Mouse (Mus musculus) thymus, adult 18-20 months (tissue): ENCODE measurements around the gene Irf4.

ENCODE experiments used
- DNase-seq, 2 experiments: peaks; one replicate each; pipeline ENCODE4 v3.0.0; 2022; ENCODE audit warnings: mixed read lengths in 2 of 2

Gene Irf4

DNA sequence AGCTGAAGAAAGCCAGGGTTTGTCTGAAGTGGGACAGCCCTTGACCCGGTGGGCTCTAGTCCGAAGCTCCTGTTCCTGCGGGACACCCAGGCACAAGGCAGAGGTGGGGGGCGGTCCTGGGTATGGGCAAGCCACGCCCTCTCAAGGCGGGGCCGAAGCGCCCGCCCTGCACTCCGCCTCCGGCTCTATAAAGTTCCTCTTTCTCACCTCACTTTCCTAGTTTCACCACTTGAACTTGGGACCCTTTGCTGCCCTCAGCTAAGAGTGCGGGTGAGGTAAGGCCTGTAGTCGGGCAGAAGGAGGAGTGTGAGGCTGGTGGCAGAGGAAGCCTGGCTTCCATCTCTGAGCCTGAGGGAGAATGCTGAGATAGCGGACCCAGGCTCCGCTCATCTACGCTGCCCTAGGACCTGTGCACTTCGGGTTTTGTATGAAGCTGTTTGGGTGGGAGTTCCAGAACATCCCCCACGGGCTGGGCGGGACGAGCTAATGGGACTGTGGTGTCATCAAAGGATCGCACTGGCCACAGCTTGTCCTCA is at the start of gene Irf4:
Gene Irf4 (plus strand): TSS at position 206 of the 536 bp plus-strand sequence.
- DNase-seq: peak; percentile 62 to 73

DNA sequence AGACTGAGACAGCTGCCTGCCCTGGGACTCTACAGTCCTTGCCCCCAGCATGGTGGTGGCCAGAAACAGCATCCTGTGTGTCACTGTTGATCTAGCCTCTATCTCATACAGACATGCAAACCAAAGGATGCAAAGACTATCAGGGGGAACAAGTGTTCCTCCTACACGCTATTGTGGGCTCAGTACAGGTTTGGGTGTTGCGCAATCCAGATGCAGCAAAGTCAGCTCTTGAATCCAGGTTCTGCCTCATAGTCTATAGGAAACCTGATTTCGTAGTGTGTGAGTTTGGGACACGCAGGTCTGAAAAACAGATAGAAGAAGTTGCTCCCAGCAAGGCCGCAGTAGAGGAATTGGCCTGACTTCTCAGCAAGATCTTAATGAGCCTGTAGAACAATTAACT is 46.3 kb upstream of the Irf4 start:
- DNase-seq: no peak

DNA sequence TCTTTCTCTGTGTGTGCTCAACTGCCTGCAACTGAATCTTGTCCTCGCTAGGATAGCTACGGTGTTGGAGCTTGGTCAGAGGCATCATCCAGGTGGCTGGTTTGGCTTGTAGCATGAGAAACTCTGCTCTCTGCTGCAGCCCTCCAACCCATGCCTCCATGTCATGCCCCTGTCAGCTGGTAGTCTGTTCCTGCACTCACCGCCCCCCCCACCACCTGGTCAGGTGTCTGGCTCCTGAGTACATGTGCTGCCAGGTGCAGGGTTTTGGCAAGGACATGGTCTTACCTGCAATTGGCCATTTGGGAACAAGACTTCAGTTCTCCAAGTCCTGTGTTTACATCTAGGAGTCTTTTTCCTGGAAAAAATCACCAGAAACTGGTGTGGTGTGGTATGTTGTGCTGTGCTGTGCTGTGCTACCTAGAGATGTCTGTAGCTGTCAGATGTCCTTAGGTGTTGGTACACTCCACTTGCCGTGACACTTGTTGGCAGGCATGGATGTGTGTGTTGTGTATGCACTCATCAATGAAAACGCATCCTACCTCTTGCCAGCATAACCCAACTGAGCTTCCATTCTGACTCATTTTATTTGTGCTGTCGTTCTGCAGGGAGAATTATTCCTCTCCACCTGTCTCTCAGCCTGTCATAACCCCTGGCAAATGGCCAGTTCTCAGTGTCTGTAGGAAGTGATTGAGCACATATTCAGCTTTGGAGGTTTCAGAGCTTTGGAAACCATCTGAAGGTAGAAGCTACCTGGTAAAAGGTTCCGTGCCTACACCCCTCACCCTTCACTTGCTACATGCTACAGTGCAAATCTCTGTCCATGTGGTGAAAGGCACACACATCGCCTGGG is 44.6 kb upstream of the Irf4 start:
- DNase-seq: no peak

- DNase-seq: no peak
Measured at GRCm38 (mm10) chr13:30711066-30711465, 38.0 kb upstream of the Irf4 start.

DNA sequence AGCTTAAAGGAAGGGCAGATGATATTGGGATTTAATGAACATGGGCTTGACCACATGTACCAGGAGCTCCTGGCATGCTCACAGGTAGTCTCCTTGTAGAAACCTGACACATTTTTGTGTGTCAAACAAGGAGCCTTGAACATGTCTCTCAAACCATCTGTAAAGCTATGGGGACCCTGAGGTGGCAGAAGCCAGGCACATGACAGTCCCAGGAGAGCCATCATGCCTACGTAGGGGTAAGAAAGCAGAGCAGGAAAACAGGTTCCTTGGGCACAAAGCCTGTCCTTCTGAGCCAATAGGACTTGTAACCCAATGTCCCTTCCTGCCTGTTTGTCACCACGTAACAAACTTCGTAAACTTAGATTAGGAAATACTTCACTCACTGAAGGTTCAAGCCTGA is 37.3 kb upstream of the Irf4 start:
- DNase-seq: no peak

GRCm38 (mm10) chr13:30712280-30712679 is 36.7 kb upstream of the Irf4 start:
- DNase-seq: no peak

- DNase-seq: no peak
Measured at GRCm38 (mm10) chr13:30713621-30714020, 35.4 kb upstream of the Irf4 start.

- no peak for DNase-seq
Measured at GRCm38 (mm10) chr13:30714552-30714951, 34.5 kb upstream of the Irf4 start.

GRCm38 (mm10) chr13:30715060-30715459 is 34.0 kb upstream of the Irf4 start:
- DNase-seq: no peak

- no peak for DNase-seq
Measured at GRCm38 (mm10) chr13:30715573-30715972, 33.5 kb upstream of the Irf4 start.

- DNase-seq: no peak
Measured at GRCm38 (mm10) chr13:30716611-30717010, 32.4 kb upstream of the Irf4 start.

- no peak for DNase-seq
Measured at GRCm38 (mm10) chr13:30722601-30723000, 26.4 kb upstream of the Irf4 start.

DNA sequence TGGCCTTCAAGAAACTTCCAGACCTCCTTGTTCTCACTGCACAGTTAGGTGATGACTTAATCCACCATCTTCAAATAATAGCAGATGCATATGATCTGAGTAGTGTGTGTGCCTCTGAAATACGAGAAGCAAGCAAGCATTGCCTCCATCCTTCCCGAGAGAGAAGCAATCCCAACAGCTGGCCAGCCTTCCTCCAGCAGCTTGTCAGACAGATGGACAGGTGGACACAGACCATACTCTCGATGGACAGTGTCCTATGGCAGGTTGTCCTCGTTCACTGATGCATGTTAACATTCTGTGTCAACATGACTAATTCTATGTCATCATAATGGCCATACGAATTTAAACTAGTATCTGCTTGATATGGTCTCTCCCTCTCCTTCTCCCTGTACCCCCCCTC is 25.8 kb upstream of the Irf4 start:
- no peak for DNase-seq

GRCm38 (mm10) chr13:30723858-30724257 is 25.2 kb upstream of the Irf4 start:
- no peak for DNase-seq

- no peak for DNase-seq
Measured at GRCm38 (mm10) chr13:30724691-30725271, 24.2 kb upstream of the Irf4 start.

- DNase-seq: no peak
Measured at GRCm38 (mm10) chr13:30726879-30727278, 22.1 kb upstream of the Irf4 start.

GRCm38 (mm10) chr13:30728155-30728554 is 20.9 kb upstream of the Irf4 start:
- no peak for DNase-seq

GRCm38 (mm10) chr13:30729245-30729644 is 19.8 kb upstream of the Irf4 start:
- DNase-seq: no peak

- no peak for DNase-seq
Measured at GRCm38 (mm10) chr13:30730104-30730793, 18.8 kb upstream of the Irf4 start.

GRCm38 (mm10) chr13:30732709-30733445 is 16.1 kb upstream of the Irf4 start:
- DNase-seq: no peak

DNA sequence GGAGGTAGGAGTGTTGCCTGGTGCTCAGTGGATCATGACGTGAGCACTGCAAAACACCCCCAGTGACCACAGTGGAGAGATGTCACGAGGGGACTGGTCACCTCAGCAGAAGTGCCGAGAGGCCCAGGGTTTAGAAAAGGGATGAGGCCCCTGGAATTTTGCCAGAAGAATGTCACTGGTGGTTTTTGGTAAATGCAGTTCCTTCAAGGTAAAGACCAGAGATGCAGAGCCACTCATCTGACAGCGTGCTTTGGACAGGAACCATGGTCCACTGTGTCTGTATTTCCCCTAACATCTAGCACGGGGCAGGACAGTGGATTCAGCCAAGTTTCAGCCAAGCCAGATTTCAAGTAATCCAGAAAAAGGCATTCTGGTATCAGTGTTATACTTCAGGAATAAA is 12.3 kb upstream of the Irf4 start:
- no peak for DNase-seq

- DNase-seq: no peak
Measured at GRCm38 (mm10) chr13:30737257-30737656, 11.8 kb upstream of the Irf4 start.

- no peak for DNase-seq
Measured at GRCm38 (mm10) chr13:30738310-30738840, 10.7 kb upstream of the Irf4 start.
